Mouse (Mus musculus) kidney, embryonic 15.5 days (tissue): ENCODE measurements around the gene Dis3l2. TPM values are rescaled to one million over a fixed set of nuclear protein-coding genes. Genes with fewer than 3 reads are reported as not detected.

Experiments
- ATAC-seq: fragments of 200-750 bp; cut with Nextera tagmentation; replicated peaks from 2 replicates; pipeline ENCODE4 v1.8.0; 2017; ENCODE audit warnings: moderate TSS enrichment; ENCODE audit not compliant: low FRiP score
- H3K27ac ChIP-seq: fragments of 300-500 bp; sonication (generic); 2 replicates; pipeline ENCODE4 v1.5.1; 2015; ENCODE audit warnings: mild to moderate bottlenecking, inconsistent platforms
- H3K27me3 ChIP-seq: fragments of 300-500 bp; sonication (generic); 2 replicates; pipeline ENCODE4 v1.6.1; 2015; ENCODE audit warnings: inconsistent platforms
- H3K36me3 ChIP-seq: fragments of 300-500 bp; sonication (generic); 2 replicates; pipeline ENCODE4 v1.6.1; 2015; ENCODE audit warnings: inconsistent platforms
- H3K4me1 ChIP-seq: fragments of 300-500 bp; sonication (generic); 2 replicates; pipeline ENCODE4 v1.6.1; 2015; ENCODE audit warnings: inconsistent platforms
- H3K4me2 ChIP-seq: fragments of 300-500 bp; sonication (generic); 2 replicates; pipeline ENCODE4 v1.6.1; 2015; ENCODE audit warnings: moderate library complexity, mild to moderate bottlenecking, inconsistent platforms
- H3K4me3 ChIP-seq: fragments of 300-500 bp; sonication (generic); replicated peaks from 2 replicates; pipeline ENCODE4 v1.5.1; 2015; ENCODE audit warnings: mild to moderate bottlenecking, inconsistent platforms
- H3K9ac ChIP-seq: fragments of 300-500 bp; sonication (generic); 2 replicates; pipeline ENCODE4 v1.6.1; 2015; ENCODE audit warnings: mild to moderate bottlenecking, inconsistent platforms
- H3K9me3 ChIP-seq: fragments of 300-500 bp; sonication (generic); replicated peaks from 2 replicates; pipeline ENCODE4 v1.6.1; 2016; ENCODE audit warnings: inconsistent platforms
- WGBS: fragments of 180-500 bp; shearing (Covaris S2); methylation state at CpG from one replicate; pipeline ENCODE4 v1.1.7; 2015; ENCODE audit warnings: mixed read lengths; 5-methylcytosine and 5-hydroxymethylcytosine counted together
- polyA plus RNA-seq: library from polyadenylated mRNA; unstranded; fragments of >200 nt; fragmentation: Nextera tagmentation; extraction: Ambion mirVana; gene quantifications from 2 replicates; pipeline ENCODE4 v1.2.1, GENCODE M21; 2015

Dis3l2 gene
- polyA plus RNA-seq, 1 experiment from 2014 or later: 30.5 TPM

- Histone ChIP-seq H3K9ac (no peak overlapping the region), H3K4me3 (no peak overlapping the region), H3K27me3 (no peaks in the 10 kb centered on the region), H3K4me2 (no peak overlapping the region), H3K27ac (no peak overlapping the region), H3K36me3 (peaks cover 6% of the 10 kb centered on the region; the same call in 1 of the 2 replicates), H3K4me1 (no peaks in the 10 kb centered on the region), H3K9me3 (no peaks in the 10 kb centered on the region)
- no peak for ATAC-seq
- 95% methylated on average over 1 of the region's 1 CpGs for WGBS
Observed at GRCm38 (mm10) chr1:86933656-86934055, 230.0 kb downstream of the Dis3l2 start.

GRCm38 (mm10) chr1:86951501-86952205 is 248.0 kb downstream of the Dis3l2 start:
- ATAC-seq: no peak
- Histone ChIP-seq H3K27me3 (no peaks in the 10 kb centered on the region), H3K9ac (no peak overlapping the region)

GRCm38 (mm10) chr1:86955801-86956200 is 252.2 kb downstream of the Dis3l2 start:
- Histone ChIP-seq H3K4me3 (no peak overlapping the region), H3K27me3 (no peaks in the 10 kb centered on the region), H3K4me2 (no peak overlapping the region), H3K9ac (no peak overlapping the region), H3K9me3 (no peaks in the 10 kb centered on the region), H3K4me1 (no peaks in the 10 kb centered on the region), H3K27ac (no peak overlapping the region), H3K36me3 (peaks cover 1% of the 10 kb centered on the region; the same call in 1 of the 2 replicates)
- ATAC-seq: no peak

More at GRCm38 (mm10) chr1:86951501-86952205, 248.0 kb downstream of the Dis3l2 start:
- 82% methylated on average over 5 of the region's 5 CpGs for WGBS
- H3K4me2 ChIP-seq: no peak overlapping the region
- no peaks in the 10 kb centered on the region for H3K4me1 ChIP-seq
- no peaks in the 10 kb centered on the region for H3K9me3 ChIP-seq
- no peaks in the 10 kb centered on the region for H3K36me3 ChIP-seq
- no peak overlapping the region for H3K4me3 ChIP-seq
- no peak overlapping the region for H3K27ac ChIP-seq

- no peak for ATAC-seq
- WGBS: 33% methylated on average over 6 of the region's 6 CpGs
- H3K36me3 ChIP-seq: peaks cover 4% of the 10 kb centered on the region
Observed at GRCm38 (mm10) chr1:86968261-86968964, 264.8 kb downstream of the Dis3l2 start.

GRCm38 (mm10) chr1:86969173-86969725 is 265.6 kb downstream of the Dis3l2 start:
- Histone ChIP-seq H3K4me1 (0 out of 2 replicates have a peak, but pooled peaks cover 6% of the 10 kb centered on the region), H3K4me2 (no peak overlapping the region), H3K27me3 (no peaks in the 10 kb centered on the region), H3K36me3 (peaks cover 8% of the 10 kb centered on the region), H3K27ac (no peak overlapping the region), H3K9me3 (no peaks in the 10 kb centered on the region), H3K9ac (no peak overlapping the region), H3K4me3 (no peak overlapping the region)
- ATAC-seq: no peak
- WGBS: 87% methylated on average over 11 of the region's 11 CpGs

More at GRCm38 (mm10) chr1:86968261-86968964, 264.8 kb downstream of the Dis3l2 start:
- Histone ChIP-seq H3K4me1 (peaks cover 13% of the 10 kb centered on the region), H3K9ac (no peak overlapping the region), H3K9me3 (no peaks in the 10 kb centered on the region), H3K4me2 (no peak overlapping the region), H3K27ac (no peak overlapping the region), H3K27me3 (no peaks in the 10 kb centered on the region), H3K4me3 (no peak overlapping the region)

- Histone ChIP-seq H3K4me2 (no peak overlapping the region), H3K9me3 (no peaks in the 10 kb centered on the region), H3K27me3 (no peaks in the 10 kb centered on the region), H3K4me1 (0 out of 2 replicates have a peak, but pooled peaks cover 6% of the 10 kb centered on the region), H3K27ac (no peak overlapping the region), H3K4me3 (no peak overlapping the region), H3K36me3 (peaks cover 13% of the 10 kb centered on the region), H3K9ac (no peak overlapping the region)
- ATAC-seq: no peak
- WGBS: 40% methylated on average over 1 of the region's 1 CpGs
Observed at GRCm38 (mm10) chr1:86972693-86973092, 269.1 kb downstream of the Dis3l2 start.

- Histone ChIP-seq H3K4me1 (no peaks in the 10 kb centered on the region), H3K36me3 (peaks cover 13% of the 10 kb centered on the region), H3K9ac (no peak overlapping the region), H3K27me3 (no peaks in the 10 kb centered on the region), H3K4me2 (no peak overlapping the region), H3K9me3 (no peaks in the 10 kb centered on the region), H3K4me3 (no peak overlapping the region), H3K27ac (no peak overlapping the region)
- ATAC-seq: no peak
- 84% methylated on average over 1 of the region's 1 CpGs for WGBS
Observed at GRCm38 (mm10) chr1:86977018-86977417, 273.4 kb downstream of the Dis3l2 start.

GRCm38 (mm10) chr1:86986372-86986771 is 282.8 kb downstream of the Dis3l2 start:
- ATAC-seq: no peak
- H3K4me1 ChIP-seq: no peaks in the 10 kb centered on the region
- H3K9me3 ChIP-seq: no peaks in the 10 kb centered on the region
- no peaks in the 10 kb centered on the region; the same call in 1 of the 2 replicates for H3K36me3 ChIP-seq
- no peak overlapping the region for H3K9ac ChIP-seq
- H3K27me3 ChIP-seq: no peaks in the 10 kb centered on the region
- H3K27ac ChIP-seq: no peak overlapping the region
- H3K4me3 ChIP-seq: no peak overlapping the region
- H3K4me2 ChIP-seq: no peak overlapping the region

GRCm38 (mm10) chr1:86992849-86993248 is 289.2 kb downstream of the Dis3l2 start:
- no peaks in the 10 kb centered on the region for H3K27me3 ChIP-seq
- 0 out of 2 replicates have a peak, but pooled peaks cover 2% of the 10 kb centered on the region for H3K4me1 ChIP-seq
- peaks cover 5% of the 10 kb centered on the region; the same call in 1 of the 2 replicates for H3K36me3 ChIP-seq
- 58% methylated on average over 5 of the region's 5 CpGs for WGBS
- no peaks in the 10 kb centered on the region for H3K9me3 ChIP-seq
- H3K9ac ChIP-seq: no peak overlapping the region
- no peak overlapping the region for H3K4me3 ChIP-seq
- no peak overlapping the region for H3K4me2 ChIP-seq
- H3K27ac ChIP-seq: no peak overlapping the region
- no peak for ATAC-seq

- H3K9me3 ChIP-seq: no peaks in the 10 kb centered on the region
- H3K4me3 ChIP-seq: no peak overlapping the region
- no peak overlapping the region for H3K9ac ChIP-seq
- H3K27me3 ChIP-seq: no peaks in the 10 kb centered on the region
- ATAC-seq: no peak
- peaks cover 5% of the 10 kb centered on the region; the same call in 1 of the 2 replicates for H3K36me3 ChIP-seq
- H3K4me2 ChIP-seq: no peak overlapping the region
- 0 out of 2 replicates have a peak, but pooled peaks cover 2% of the 10 kb centered on the region for H3K4me1 ChIP-seq
- no peak overlapping the region for H3K27ac ChIP-seq
Observed at GRCm38 (mm10) chr1:86994023-86994422, 290.4 kb downstream of the Dis3l2 start.

- Histone ChIP-seq H3K4me3 (no peak overlapping the region), H3K27ac (no peak overlapping the region), H3K4me1 (peaks cover 8% of the 10 kb centered on the region), H3K9me3 (no peaks in the 10 kb centered on the region), H3K4me2 (no peak overlapping the region), H3K36me3 (0 out of 2 replicates have a peak, but pooled peaks cover 5% of the 10 kb centered on the region), H3K9ac (no peak overlapping the region), H3K27me3 (no peaks in the 10 kb centered on the region)
- no peak for ATAC-seq
- 85% methylated on average over 2 of the region's 2 CpGs for WGBS
Observed at GRCm38 (mm10) chr1:86998051-86998450, 294.4 kb downstream of the Dis3l2 start.

GRCm38 (mm10) chr1:87001365-87001764 is 297.8 kb downstream of the Dis3l2 start:
- no peak for ATAC-seq
- Histone ChIP-seq H3K27ac (no peak overlapping the region), H3K36me3 (0 out of 2 replicates have a peak, but pooled peaks cover 2% of the 10 kb centered on the region), H3K4me1 (peaks cover 11% of the 10 kb centered on the region), H3K9me3 (no peaks in the 10 kb centered on the region), H3K9ac (no peak overlapping the region), H3K27me3 (no peaks in the 10 kb centered on the region), H3K4me2 (no peak overlapping the region), H3K4me3 (no peak overlapping the region)
- WGBS: 82% methylated on average over 5 of the region's 5 CpGs
